Mouse (Mus musculus): ENCODE data around the gene Rft1.
"Not testable (repeated sequence)": the region's sequence is repeated elsewhere in the genome, so short reads cannot be mapped to it uniquely, and the experiment has no call there.

The Rft1 gene

DNA sequence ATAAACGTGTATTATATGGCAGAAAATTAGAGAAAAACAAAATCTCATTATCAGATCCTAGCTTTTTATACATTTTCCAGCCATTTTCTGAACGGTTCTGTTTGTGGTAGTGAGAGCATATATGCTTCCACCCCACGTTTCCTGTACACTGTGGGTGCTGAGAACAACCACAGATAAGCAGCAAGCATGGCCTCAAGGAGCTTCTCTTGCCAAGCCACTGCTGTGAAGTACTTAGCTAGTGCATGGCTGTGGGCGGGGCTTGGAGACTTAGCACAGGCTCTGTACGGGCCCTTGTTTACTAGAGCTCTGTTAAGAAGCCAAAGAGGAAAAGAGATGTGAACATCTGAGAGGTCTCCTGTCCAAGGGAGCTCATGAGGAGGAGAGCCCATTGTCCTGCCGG lies 20.8 kb downstream of the Rft1 start:
- peak; percentile 57 for DNase-seq

DNA sequence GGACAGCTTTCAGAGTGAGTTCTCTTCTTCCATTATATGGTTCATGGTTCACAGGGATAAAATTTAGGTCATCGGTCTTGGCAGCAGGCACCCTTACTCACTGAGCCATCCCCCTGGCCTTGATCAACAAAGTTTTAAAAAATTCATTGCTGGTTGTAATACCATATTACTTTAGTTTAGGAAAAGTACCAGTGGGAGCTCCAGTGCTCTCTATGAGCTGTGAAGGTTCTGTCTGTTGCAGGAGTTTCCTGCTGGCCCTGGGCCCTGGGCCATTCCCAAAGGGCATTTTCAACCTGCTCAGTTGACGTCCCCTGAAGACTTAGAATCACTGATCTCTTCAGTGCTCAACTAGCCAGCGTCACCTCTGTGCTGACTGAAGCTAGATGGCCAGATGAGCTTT lies 28.0 kb downstream of the Rft1 start:
- DNase-seq, result no peak

DNA sequence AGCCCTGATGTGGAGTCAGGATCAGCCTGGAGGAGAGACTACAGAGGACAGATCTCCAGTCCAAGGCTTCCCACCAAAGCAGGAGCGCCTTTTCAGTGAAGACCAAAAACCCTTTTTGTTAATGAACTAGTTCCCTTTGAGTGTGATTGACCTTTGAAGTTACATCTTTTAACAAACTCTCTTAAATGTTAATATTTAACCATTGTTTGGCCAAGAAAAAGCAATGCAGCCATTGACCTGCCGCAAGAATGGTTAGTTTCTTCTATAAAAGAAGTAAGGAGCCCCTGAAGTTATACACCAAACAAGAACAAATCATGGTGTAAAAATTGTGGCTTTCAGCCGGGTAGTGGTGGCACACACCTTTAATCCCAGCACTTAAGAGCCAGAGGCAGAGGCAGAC lies 36.5 kb downstream of the Rft1 start:
- DNase-seq, result no peak

DNA sequence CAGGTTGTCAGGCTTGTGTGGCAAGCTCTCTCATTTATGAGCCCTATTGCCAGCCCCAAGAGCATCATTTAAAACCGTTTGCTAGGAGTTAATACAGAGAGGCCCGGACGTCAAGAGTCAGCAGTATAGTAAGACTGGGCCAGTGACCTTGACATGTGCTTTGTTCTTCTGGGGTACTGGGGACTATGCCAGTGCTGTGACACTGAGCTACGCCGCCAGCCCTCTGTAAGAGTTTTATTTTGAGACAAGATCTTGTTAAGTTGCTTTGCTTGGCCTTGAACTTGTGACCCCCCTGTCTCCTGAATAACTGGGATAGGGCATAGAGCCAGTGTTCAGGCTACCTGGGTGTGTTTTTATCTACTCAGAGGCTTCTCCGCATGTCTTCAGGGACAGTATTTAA lies 38.3 kb downstream of the Rft1 start:
- DNase-seq, result no peak

DNA sequence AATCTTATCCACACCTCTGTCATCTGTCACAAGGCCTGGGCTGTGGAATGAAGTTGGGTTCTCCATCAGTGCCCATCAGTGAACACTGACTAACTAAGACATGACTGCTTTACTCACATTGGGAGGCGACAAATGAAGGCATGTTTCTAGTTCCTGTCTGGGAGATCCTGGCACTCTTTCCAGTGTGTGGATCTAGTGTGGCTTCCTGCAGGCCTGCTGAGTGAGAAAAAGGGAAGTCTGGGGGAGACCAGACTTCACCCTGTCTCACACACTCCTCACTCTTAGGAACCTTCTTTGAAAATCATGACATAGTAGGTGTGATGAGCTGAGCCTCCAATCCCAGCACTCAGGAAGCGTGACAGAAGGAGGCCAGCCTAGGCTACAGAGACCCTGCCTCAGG lies 40.6 kb downstream of the Rft1 start:
- DNase-seq, result no peak

DNA sequence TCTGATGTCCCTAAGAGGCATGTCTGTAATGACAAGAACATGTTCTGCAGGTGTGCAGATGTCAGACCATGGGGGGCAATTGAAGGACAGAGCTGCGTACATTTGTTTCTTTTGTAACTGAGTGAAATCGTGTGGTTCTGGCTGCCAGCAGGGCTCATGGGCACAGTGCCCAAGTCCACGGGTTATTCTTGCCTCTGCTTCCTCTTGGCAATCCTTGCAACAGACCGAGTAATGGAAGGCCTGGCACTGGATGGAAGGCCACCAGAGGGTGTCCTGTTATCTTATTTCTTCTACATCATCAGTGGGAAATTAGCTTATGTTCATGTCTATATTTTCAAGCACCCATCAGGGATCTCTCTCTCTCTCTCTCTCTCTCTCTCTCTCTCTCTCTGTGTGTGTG lies 41.4 kb downstream of the Rft1 start:
- peak; percentile 81 for DNase-seq

DNA sequence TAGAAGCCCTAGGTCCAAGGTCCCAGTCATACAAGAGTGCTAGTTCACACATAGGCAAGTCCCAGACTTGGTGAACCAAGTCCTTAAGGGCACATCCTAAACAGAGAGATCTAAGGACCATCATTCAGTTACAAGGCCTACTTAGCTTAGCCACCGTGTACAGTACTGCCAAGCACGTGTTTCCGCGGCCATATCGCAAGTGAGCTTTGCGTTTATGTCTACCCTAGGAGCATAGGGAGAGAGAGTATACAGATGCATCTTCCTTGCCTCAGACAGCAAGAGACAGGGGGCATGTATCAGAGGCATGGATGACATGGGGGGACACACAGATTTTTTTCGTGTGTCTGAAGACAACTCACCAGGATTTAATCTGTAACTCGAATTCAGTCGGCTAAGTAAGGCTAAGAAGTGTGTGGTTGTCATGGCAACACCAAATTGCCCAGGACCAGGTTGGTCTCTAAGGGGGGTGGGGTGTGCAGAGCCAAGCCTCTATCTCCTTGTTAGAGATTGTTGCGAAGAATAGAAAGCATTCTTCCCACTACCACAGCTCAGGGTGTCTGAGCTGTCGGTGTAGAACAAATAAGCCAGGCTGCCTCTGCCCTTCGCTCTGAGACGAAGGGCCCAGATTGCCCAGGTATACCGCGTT lies 43.4 kb downstream of the Rft1 start:
- no peak for DNase-seq

DNA sequence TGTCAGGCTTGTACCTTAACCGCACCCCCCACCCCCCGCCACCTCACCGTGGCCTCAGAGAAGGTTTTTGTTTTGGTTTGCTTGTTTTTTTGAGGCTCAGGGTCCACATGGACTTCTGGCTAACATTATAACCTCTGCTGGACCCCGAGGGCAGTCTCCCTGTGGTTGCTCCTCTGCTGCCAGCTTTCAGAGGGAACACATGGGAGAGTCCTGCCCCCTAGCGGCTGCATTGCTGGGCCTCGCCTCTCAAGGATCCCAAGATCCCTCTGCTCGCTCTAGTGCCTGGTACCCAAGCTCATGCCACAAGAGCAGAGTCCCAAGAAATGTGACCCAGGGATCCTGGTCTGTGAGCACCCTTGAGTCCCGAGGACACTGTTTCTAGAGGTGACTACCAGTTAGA lies 45.5 kb downstream of the Rft1 start:
- peak; percentile 70 for DNase-seq

DNA sequence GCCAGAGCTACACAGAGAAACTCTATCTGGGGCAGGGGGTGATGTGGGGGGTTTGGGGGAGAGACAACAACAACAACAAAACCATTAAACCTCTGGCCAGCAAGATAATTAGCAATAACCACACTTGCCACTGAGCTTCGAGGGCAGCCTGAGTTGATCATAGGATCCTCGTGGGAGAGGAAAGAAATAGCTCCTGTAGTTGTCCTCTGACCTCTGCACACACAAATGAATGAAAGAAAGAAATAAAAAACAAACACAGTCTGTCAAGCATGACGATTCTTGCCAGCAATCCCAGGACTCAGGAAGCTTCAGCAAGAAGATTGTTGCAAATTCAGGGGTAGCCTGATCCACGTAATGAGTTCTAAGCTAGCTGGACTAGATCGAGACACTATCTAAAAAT lies 48.4 kb downstream of the Rft1 start:
- no peak for DNase-seq

DNA sequence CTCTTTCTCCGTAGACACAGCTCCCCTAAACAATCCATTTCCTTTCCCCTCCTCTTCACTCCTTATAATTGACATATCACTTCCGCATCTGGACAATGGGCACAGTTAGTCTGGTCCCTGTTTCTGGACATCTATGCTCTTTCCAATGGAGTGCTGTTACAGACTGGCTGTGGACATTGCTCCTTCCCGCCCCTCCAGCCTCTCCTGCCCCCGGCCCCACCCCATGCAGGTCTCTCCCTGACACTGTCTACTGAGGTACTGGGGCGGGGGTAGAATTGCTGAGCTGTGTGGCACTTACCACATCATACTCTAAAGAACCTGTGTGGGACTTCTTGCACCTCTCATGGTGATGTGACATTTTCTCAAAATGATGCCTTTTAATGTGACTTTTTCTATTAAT lies 48.9 kb downstream of the Rft1 start:
- no peak for DNase-seq

DNA sequence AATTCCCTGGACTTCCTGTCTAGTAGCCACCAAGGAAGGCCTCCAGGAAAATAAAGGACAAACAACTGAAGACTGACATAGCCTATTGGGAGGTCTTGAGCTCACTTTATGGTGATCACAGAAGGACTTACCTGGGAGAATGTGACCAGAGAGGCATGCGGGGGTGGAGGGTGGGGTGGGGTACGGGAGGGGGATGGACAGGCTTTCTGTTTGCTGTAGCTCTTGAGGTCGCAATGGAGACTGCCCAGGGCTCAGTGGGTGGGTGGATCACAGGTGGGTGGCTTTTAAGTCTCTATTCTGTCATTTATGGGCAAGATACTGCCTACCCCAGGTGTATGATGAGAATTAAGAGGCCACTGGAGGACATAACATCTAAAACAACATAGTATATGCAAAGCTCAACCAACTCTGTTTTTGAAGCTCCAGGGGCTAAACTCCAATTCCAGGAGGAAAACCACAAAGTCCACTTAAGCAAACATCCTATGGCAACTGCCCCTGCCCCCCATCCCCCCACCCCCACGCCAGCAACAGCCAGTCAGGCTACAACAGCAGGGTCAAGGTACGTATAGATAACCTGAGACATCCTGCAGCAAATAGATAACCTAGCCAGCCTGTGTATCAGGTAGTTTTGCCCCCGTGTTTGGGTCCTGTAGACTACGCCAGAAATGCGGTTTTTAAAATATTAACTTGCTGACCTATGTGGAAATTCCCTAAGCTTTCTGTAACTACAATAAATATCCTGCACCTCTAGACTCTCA lies 50.1 kb downstream of the Rft1 start:
- DNase-seq, result no peak

DNA sequence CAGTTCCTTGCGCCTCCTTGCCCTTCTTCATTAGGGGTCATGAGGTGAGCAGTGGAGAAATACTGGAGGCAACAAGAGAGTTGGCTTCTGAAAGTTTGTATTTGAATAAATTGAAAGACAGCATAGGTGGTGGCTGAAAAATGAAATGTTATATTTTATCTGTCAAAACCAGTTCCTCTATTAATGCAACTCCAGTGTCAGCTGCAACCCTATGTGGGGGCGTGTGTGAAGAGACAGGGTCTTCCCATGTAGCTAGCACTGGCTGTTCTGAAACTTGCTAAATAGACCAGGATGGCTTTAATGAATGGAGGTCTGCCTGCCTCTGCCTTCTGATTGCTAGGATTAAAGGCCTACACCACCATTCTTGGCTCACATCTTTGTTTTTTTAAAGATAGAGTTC lies 57.7 kb downstream of the Rft1 start:
- DNase-seq, result no peak

DNA sequence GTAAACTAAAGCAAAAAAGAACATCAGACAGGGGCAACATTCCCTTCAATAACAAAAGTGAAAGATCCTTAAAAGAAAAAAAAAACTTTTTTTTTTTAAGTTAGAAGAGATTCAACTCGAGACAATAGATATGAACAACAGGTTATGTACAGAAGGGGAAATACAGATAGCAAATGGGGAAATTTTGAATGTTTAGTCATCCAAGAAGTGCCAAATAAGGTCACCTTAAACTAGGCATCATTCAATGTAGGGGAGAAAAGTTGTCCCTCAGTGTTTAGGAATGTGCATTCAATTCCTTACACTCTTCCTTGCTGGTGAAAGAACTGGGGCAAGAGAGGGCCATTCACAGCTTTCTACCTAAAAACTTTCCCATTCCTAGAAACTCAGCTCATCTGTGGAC lies 59.6 kb downstream of the Rft1 start:
- DNase-seq, result no peak

DNA sequence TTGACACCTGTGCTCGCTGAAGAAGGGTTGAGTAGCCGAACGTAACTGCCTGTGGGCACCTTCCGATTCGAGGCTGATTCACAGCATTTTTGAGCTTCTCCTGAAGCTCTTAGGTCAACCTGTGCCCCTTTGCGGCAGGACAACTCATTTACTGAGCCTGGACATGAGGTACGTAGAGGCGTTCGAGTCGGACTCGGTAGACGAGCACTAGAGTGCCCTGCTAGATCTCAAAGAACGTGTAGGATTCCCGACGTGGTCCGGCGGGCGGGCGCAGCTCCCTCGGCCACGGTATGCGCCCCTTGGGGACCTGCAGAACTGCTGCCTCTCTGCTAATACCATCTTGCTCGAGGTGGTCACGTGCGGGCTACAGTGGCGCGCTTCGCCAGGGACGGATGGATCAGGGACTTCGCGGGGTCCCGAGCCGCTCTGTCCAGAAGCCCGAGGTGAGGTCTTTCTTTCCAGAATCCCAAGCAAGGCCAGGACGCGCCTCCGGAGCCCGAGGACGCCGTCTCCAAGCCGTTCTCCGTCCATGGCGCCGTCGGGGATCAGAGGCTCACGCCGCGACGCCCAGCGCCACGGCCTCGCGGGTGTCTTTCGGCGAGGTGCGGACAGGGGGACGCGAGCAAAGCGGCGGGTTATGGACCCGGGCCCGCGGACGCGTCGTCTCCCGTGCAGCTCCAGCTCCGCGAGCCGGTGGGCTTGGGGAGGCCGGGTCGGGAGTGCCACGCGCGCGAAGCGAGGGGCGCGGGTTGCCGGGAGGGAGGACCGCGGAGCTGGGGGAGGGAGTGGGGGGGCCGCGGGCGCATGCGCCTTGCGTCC lies 60.8 kb downstream of the Rft1 start, which contains the start of gene Sfmbt1:
TSS of gene Sfmbt1 (plus strand) at position 51 of the 819 bp plus-strand sequence.
- DNase-seq, result peak; percentile 48

DNA sequence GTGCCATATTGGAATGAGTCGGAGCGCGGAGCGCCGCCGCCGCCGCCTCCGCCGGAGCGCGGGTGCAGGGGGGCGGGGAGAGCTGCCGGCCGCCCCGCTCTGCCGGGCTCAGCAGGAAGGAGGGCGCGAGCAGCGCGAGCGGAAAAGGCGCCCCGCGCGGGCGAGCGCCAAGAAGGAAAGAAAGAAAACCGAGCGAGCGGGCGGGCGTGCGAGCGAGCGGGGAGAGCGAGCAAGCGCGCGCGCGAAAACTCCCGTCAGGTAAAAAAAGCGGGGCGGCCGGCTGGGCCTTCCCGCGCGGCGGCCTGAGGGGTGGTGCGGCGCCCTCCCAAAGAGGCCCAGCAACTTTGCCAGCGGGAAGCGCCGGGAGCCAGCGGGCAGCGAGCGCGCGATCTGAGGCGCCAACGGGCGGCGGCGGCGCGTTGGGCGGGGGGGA lies 61.5 kb downstream of the Rft1 start:
- DNase-seq, result peak; percentile 79

DNA sequence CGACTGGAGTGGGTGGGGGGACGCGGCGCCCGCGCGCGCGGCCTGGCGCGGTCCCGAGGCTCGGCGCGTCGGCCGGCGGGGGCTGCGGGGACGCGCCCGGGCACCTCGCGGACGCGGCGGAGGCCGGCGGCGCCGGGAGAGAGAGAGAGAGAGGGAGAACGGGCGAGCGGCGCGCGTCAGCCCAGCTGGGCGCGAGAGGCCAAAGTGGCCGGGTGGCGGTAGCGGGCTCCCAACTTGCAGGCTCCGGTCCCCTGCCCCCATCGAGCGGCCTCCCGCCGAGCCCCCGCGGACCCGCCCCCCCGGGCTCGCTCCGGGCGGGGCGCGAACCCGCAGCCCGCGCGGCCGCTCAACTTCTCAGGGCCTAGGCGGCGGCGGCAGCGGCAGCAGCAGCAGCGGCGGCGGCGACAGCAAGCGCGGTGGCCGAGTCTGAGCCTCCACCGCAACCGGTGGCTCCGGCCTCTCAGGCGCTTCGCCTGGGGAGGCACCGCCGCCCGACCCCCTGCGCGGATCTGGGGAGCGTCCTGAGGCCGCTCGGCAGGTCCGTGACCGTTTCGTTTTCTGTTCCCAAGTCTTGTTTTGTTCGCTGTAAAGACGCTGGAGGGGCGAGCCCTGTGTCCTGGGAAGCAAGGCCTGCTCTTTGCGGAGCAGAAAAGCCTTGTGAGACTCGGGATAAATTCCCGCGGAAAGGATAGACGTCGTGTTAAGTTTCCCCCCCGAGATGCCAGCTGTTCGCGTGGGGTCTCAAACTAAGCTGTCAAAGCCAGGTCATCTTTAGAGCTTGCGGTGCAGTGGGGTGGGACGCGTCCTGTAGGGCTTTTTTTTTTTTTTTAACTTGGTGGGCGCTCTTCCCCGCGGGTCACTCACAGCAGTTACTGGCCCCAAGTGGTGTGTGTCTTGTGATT lies 62.1 kb downstream of the Rft1 start:
- DNase-seq, result peak; percentile 57

DNA sequence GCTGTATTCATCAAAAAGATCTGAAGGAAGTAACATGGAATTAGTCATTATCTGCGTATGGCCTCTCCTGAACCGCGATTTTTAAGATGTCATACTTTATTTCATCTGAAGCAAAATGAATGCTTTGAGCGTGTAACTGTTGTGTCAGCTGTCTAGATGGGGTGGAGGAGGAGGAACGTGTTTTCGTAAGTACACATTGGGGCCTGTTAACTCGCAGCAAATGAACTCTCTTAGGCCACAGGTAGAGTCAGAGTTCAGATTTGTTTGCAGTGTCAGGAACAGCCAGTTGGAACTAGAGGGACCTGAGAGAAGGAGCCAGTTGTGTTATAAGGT lies 62.8 kb downstream of the Rft1 start:
- no peak for DNase-seq

DNA sequence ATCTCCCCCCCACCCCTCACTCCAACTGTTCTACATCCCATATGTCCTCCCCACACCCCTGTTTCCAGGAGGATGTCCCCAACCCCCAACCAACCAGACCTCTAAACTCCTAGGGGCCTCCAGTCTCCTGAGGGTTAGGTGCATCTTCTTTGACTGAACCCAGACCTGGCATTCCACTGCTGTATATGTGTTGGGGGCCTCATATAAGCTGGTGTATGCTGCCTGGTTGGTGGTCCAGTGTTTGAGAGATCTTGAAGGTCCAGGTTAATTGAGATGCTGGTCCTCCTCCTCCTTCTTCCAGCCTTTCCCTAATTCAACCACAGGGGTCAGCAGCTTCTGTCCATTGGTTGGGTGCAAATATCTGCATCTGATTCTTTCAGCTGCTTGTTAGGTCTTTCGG lies 64.5 kb downstream of the Rft1 start:
- not testable (repeated sequence) for DNase-seq

DNA sequence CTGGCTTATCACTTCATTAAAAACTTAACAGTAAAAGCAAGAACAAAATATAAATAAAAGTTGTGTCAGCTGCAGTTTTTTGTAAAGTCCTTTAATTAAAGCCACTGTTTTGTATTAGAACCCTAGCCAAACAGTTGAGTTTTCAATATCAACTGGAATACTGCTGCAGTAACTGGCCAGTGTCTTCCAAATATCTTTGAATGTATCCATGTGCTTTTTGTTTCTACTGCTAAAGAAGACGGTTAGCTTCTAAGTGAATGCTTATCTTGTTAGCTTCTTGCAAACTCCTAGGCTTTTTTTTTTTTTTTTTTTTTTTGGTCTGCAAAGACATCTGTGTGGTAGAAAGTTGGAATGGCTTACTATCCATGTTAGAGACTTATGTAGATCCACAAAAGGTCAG lies 65.4 kb downstream of the Rft1 start:
- DNase-seq, result no peak

DNA sequence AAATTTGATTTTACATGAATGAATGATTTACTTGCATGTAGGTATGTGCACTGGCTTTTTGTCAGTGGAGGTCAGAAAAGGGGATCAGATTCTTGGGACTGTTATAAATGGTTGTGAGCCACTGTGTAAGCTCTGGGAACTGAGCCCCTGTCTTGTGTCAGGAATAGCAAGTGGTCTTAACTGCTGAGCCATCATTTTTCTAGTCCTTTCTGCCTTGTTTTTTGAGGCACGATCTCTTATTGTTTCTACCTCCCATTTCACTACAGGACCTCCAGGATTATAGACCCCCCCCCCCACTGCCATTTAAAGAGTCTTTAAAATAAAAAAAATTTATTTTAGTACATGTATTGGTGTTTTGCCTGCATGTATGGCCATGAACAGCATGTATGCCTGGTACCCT lies 67.7 kb downstream of the Rft1 start:
- no peak for DNase-seq

DNA sequence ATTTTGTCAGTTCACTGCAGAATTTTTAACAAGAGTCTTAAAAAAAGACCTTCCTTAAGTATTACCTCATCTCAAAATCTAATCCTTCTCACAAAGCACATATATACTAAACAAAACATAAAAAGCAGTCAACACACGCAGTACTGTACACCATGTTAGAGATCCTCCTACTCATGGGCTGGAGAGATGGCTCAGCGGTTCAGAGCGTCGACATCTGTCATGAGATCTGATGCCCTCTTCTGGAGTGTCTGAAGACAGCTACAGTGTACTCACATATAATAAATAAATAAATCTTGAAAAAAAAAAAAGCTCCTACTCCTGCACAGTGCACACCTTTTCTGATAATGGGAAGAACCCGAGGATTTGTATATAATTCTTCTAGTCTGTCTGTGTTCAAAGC lies 68.2 kb downstream of the Rft1 start:
- no peak for DNase-seq

DNA sequence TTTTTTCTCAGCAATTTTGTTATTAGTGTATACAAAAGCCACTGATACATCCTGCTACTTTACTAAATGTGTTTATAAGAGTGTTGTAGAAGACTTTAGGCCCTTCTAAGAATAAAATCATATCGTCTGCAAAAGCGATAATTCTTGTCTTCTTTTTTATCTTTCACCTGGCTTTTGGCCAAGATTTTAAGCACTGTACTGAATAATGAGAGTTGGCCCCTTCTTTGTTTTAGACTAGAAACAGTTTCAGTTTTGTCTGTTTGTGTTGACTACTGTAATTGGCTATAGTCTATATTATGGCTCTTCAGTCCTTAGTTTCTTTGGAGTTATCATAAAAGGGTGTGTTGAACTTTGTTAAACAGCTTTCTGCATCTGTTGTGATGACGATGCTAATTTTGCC lies 77.7 kb downstream of the Rft1 start:
- no peak for DNase-seq

DNA sequence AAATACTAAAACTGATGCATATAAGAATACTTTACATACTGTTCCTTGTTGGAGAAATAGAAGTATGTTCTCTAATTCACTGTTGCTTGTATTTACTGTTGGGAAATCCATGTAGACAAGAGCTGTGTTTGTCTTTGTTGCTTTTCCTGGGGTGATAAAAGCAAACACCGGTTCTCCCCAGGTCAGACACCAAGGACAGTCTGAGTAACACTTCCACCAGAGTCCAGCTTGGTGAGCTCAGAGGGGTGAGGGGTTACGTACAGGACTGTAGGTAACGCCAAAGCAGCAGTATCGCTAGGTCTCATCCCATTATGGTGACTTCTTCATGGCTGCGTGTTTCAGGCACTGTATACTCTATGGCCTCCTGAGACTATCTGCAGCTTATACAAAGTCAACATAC lies 80.5 kb downstream of the Rft1 start:
- DNase-seq, result no peak

Measured in lung, postnatal 14 days (tissue).